Mouse (Mus musculus) adrenal gland (tissue): Measurements from ENCODE around the gene Xlr5c.
"Not testable (repeated sequence)": the region's sequence is repeated elsewhere in the genome, so short reads cannot be mapped to it uniquely, and the experiment has no call there.

Experiments
- intact Hi-C: fragments of 180-260 bp; cut with DNase I; formaldehyde crosslinking; loops from one replicate; pipeline ENCODE4 v1.15.1; 2025
- long read RNA-seq, 2 experiments: library from polyadenylated mRNA; unstranded; transcript quantifications; one replicate each; pipeline ENCODE4 v2.0.0; 2020; ENCODE audit warnings: borderline replicate concordance in 1 of 2; ENCODE audit not compliant: insufficient replicate concordance in 1 of 2

Gene Xlr5c
- long read RNA-seq, experiment 1: 0 reads
- long read RNA-seq, experiment 2: 0 reads

DNA sequence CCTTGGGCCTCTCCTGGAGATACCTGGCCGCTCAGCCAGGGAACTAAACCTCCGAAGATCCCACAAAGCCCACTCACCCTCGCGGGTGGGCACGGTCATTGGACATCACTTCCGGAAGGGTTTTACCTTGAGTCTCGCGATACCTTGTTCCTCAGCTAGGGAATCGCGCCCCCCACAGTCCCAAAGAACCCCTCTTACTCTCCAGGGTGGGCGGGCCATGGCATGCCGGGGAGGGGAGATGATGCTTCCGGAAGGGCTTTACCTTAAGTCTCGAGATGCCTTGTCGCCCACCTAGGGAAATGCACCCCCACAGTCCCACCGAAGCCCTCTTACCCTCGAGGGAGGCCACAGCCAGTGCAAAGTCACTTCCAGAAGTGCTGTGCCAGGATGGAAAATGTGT is at the start of gene Xlr5c, which contains the start of gene Xlr5a:
Gene Xlr5c (minus strand): TSS at position 101 of the 400 bp plus-strand sequence.
Gene Xlr5a (minus strand): TSS at position 101 of the 400 bp plus-strand sequence.
- intact Hi-C loops: not testable (repeated sequence)

- intact Hi-C loops: no loop called here
Observed at GRCm38 (mm10) chrX:73342483-73342895, 49.7 kb upstream of the Xlr5c start, which contains the start of gene Zfp275. Gene Zfp275 (plus strand): TSS chrX:73342621.

DNA sequence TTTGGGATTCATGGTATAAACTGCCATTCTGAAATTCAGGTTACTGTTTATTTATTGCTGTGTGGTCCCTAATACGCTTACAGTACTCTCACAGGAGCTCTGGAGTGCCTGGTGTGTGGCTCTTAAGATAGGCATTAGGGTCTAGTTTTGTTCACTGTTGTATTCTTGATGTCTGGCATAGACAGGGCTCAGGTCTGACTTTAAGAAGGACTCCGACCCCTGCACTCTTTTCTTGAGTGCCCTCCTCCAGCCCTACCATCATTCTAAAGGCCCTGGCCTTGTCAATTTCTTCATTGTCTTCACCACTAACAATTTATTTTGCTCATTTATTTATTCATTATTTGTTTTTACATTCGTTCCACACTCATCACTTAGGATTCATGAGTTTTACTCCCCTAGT is 49.3 kb upstream of the Xlr5c start:
- intact Hi-C loops: no loop called here

DNA sequence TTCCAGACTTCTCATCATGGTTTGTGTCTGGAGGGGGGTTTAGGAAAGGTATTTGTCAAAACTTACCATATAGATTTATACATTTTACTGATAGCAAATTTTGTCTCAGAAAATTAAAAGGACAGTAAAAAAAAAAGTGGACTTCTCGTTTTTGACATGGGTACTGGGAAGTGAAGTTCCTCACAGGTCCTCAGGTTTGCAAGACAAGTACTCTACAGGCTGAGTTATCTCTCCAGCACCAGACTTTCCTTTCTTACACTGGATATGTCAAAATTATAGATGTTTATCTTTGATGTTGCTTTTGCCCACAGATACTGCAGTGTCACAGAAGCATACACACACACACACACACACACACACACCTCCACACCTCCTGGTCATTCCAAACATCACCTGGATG is 48.7 kb upstream of the Xlr5c start:
- intact Hi-C loops: no loop called here

DNA sequence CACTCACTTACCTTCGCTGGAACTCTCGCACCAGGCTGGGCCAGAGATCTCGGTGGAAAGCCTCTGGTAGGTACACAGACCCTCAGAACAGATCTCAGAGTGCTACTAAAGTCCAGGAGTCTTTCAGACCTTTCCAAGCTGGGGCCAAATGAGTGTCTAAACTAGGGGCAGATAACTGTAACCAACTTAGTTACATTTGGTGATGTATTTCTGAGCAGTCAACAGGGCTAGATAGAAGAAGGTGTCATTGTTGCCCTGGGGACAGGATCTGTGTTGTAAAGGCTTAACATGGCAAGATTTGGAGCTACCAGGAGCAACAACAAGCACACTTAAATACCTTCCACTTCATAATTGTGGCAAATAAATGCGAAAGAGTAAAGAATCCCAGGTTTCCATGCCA is 44.0 kb upstream of the Xlr5c start, which contains the start of gene Gm45015:
Gene Gm45015 (minus strand): TSS at position 101 of the 400 bp plus-strand sequence.
- intact Hi-C loops: no loop called here

DNA sequence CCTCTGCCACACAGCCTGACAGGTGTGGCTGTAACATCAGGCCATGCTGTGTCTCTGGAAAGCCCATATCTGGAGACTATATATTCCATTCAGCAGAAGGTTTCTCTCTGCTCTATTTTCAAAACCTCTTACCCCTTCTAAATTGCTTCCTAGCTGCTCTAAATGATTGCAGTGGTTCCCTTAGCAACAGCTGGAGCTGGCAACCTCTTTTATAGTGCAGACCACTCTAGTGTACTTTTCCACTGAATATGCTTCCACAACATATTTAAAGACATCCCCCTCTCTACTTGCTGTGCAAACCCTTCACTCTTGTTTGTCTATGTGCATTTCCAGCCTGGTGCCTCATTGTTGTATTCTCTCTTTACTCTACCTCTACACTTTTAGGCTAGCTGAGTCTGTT is 40.8 kb upstream of the Xlr5c start:
- intact Hi-C loops: no loop called here

DNA sequence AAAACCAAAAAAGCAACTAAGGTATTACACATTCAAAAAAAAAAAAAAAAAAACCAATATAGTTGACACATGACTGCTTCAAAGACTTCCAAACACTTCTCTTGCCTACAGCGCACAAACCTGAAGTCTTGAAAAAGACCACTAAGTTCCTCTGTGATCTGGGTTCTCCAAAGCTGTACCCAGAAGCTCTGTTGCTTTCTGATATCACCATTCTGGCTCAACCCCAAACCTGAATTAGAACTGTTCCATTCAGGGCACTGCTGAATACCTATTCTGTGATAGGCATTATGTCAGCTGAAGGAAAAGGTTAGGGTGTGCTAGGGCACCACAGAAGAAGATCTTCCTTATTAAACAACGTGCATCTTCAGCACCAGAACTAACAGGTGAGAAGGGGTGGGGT is 34.4 kb upstream of the Xlr5c start:
- intact Hi-C loops: no loop called here

- intact Hi-C loops: no loop called here
Observed at GRCm38 (mm10) chrX:73321029-73321428, 28.3 kb upstream of the Xlr5c start.

DNA sequence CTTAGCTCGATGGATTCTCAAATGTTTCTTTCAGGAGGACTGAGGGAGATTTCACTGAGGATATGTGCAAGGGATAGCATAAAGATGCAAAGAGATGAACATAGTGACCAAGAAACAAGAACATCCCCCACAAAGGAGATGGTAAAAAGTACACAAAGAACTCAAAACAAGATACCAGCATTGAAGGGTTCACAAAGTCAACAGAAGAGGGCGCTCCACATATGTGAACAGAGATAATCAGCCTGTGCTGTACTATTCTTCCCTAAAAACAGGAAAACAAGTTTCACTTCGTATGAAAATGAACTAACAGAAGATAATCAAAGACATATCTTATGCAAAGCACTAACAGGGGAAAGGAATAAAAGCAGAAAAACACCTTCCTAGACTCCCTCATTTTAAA is 19.7 kb upstream of the Xlr5c start:
- intact Hi-C loops: loop anchor here (5.0 to 10.0 kb wide), 3 partner anchors 100 to 182 kb away; partner anchors contain the start of gene Zfp92

- intact Hi-C loops: not testable (repeated sequence)
Observed at GRCm38 (mm10) chrX:73295745-73296144, 3.0 kb upstream of the Xlr5c start.

- intact Hi-C loops: not testable (repeated sequence)
Observed at GRCm38 (mm10) chrX:73265270-73265669, 27.5 kb downstream of the Xlr5c start, which contains the start of gene Xlr3c. Gene Xlr3c (minus strand): TSS chrX:73265390.

DNA sequence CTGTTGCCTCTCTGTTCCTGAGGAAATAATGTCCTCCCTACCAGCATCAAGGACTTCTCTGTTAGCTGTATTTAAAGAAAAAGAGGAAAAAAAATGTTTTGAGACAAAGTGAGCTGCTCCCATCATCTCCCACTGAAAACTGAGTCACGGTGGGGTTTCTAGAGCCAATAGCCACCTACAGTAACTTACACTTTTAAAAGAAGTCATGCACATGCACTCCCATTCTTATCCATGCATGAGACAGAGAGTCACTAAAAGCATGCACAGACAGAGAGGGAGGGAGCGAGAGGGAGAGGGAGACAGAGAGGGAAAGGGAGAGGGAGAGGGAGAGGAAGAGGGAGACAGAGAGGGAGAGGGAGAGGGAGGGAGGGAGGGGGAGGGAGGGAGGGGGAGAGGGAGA is 30.3 kb downstream of the Xlr5c start:
- intact Hi-C loops: not testable (repeated sequence)

- intact Hi-C loops: not testable (repeated sequence)
Observed at GRCm38 (mm10) chrX:73242821-73243325, 49.9 kb downstream of the Xlr5c start, which contains the start of gene Xlr4c. Gene Xlr4c (minus strand): TSS chrX:73243130.
